Mouse (Mus musculus) heart, postnatal 36 days (tissue): Measurements from ENCODE around the gene Pnkd. TPM values are rescaled to one million over a fixed set of nuclear protein-coding genes. Genes with fewer than 3 reads are reported as not detected.

Experiments used
- DNase-seq, 2 experiments: peaks; one replicate each; pipeline ENCODE4 v3.0.0; 2021 to 2022
- intact Hi-C: fragments of 180-260 bp; cut with DNase I; formaldehyde crosslinking; loops from one replicate; pipeline ENCODE4 v1.15.1; 2025
- total RNA-seq, 2 experiments: library from RNA; stranded (reverse); gene quantifications; 2 replicates each; pipeline ENCODE4 v1.2.3; 2021

Gene Pnkd
- total RNA-seq, 2 experiments from 2014 or later = 145 to 159 TPM

DNA sequence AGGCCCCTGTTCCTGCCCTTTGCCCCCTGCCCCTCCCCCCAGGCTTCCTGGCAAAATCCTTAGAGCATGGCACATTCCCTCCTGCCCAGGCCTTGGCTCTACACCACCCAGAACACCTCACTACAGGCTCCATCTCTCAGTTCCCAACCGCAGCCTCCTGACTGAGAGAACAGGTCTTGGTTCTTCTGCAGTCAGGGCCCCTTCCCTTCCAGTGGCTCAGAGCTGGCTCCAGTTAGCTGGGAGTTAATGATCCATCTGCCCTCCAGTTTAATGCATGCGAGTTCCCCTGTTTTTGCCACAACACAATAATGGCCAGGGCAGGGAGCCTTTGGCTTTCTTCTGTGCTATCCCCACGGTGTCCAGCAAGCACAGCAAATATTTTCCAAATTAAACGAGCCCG lies 58.4 kb downstream of the Pnkd start:
- no peak for DNase-seq

DNA sequence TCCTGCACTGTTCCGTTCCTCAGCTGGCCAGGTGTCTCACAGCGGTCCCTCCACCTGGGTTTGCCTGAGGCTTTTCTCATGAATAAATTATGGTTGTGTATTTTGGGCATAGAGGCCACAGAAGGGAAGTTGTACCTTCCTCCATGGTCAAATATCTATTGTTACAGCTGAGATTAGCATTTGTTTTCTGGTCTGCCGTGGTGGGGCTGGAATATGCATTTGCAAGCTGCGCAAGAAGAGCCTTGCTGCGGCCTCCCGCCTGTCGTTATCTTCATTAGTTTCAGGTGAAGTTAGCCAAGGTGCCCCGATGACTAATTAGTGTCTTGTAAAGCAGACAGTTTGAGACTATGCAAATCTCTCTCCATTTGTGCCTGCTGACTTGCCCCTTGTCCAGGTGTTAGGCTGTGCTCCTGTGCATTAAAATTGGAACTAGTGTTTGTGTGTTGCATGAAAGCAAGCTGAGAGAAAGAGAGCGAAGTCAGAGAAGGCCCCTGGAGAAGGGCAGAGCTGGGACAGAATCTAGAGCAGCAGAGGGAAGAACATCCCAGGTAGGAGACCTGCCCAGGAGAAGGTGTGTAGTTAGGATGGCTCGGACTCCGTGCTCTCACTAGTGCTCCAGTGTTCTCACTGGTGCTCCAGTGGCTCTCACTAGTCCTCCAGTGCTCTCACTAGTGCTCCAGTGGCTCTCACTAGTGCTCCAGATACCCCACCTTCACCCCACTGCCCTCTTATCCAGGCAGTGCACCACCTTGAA lies 59.6 kb downstream of the Pnkd start:
- intact Hi-C loops = no loop called here
- no peak for DNase-seq

More for the DNA sequence above, 58.4 kb downstream of the Pnkd start:
- intact Hi-C loops = loop anchor here (2.0 kb wide), 1 partner anchor 18 kb away; no protein-coding TSS in a partner anchor

DNA sequence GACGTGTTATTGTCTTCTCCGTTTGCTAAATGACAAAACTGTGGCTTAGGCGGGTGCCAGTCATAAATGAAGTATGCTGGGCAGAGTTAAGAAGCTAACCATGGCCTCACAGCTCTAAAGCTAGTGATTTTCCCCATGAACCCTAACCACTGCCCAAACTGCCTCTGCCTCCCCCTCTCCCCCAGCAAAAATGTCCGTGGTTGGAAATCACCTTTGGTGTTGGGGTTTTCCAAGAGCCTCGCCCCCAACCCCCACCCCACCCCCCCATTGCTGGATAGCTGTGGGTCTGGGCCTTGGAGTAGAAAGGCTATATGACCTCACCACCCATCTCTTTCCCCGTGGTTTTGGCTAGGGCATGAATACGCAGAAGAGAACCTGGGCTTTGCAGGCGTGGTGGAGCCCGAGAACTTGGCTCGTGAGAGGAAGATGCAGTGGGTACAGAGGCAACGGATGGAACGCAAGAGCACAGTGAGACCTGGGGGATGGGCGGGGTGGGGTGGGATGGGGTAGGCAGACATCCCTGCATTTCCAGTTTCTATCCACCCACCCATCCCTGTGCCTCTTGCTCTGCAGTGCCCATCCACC lies 66.5 kb downstream of the Pnkd start:
- DNase-seq = no peak
- intact Hi-C loops = no loop called here

DNA sequence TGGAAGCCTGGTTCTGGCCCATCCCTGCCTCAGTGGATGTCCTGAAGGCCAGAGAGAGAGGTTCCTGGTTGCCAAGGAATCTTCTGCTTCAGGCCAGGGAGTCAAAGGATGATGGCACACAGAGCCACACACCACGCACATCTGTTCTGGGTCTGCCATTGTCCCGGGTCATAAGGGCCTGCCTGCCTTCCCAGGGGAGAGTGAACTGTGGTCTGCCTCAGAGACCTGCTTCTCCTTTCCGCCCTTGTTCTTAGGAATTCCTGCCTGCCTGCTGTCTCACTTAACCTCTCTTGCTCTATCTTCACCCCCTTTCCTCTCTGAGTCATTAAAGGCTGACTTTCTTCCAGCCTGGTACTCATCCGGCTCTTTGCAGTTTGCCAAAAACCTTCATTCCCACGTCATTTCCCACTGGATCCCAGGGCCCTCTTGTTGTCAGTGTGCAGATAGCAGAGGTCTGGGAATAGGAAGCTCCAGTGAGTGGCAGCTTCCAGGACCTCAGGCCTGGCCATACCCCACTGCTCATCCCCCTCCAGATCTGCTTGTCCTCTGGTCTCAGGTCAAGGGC lies 67.9 kb downstream of the Pnkd start:
- no peak for DNase-seq
- intact Hi-C loops = no loop called here

DNA sequence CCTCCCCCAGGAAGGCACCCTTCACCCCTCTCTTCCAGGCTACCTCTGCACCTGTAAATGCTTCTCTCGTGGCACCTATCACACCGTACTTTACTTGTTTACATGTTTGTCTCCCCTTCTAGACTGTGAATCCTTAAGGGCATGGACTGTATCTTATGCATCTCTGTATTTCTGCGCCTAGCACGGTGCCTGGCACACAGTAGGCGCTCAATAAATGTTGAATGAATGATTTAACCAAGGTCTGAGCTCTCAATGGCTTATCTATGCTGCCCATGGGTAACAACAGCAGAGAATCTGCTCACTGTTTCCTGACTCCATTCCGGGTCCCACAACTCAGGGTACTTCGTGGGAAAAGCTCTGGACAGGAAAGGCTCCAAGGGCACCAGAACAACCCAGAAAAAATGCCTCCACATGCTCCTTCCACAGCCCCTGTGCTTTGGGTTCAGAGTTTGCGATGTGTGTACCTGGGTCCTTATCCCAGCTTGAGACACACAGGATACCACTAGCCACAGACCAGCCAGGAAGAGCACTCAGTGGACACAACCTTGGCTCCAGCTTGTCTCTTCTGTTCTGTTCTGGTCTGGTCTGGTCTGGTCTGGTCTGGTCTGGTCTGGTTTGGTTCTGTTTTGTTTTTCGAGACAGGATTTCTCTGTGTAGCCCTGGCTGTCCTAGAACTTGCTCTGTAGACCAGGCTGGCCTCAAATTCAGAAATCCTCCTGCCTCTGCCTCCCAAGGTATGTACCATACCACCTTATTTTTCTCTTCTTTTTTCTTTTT lies 68.9 kb downstream of the Pnkd start:
- DNase-seq = no peak
- intact Hi-C loops = no loop called here

DNA sequence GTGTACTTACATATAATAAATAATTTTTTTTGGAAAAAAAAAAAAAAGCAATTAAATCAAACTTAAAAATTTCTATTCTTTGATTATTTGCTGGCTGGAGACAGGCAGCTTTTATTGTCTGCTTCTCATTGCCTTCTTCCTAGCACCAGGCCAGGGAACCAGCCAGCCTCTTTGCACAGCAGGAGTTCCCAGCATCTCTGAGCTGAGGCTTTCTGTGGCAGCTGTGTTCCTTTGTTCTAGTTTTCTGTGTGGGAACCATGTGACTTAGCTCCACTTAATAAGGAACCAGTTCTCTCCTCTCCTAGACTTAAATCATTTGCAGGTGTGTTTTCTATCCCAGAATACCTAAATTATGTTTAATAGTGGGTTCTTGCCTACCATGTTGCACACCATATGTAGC lies 72.8 kb downstream of the Pnkd start:
- intact Hi-C loops = no loop called here
- DNase-seq = no peak

DNA sequence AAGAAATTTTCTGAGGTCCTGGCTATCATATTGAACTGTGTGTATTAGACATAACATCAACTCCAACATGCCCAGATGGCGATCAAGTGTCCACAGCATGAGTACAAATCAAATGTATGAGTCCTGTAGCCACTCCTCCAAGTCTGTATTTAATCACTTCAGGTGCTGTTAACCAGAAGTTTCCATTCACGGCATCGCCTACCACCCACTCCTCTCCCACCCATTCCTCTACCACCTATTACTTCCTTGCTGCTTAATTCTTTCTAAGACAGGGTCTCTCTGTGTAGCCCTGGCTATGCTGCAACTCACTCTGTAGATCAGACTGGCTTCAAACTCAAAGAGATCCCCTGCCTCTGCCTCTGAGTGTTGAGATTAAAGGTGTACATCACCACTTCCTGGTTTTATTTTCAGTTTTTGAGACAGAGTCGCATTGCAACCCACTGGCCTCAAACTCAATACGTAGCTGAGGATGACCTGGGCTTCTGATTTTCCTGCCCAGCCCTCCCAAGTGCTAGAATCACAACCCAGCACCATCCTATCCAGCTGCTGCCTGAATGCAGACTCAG lies 75.3 kb downstream of the Pnkd start:
- intact Hi-C loops = loop anchor here (2.0 kb wide), 1 partner anchor 17 kb away; no protein-coding TSS in a partner anchor
- DNase-seq = no peak

DNA sequence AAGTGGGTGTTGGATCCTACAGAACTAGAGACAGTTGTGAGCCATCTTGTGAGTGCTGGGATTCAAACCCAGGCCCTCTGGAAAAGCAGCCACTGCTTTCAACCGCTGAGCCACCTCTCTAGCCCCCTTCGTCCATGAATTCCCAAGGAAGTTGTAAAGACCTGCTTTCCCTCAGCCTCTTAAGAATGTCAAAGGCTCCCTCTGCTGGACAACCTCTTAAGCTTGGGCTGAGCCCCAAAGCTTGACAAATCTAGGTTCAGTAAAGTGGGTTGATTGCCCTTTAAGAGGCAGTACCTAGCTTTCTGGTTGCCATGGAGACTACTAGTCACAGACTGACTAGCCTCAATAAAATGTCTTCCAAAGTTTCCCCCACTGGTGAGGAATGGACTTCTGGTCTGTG lies 77.1 kb downstream of the Pnkd start, which contains the start of gene Catip:
Gene Catip, plus strand, starts transcription at position 297 of the 400 bp plus-strand sequence.
- intact Hi-C loops = loop anchor here (1.0 to 2.0 kb wide), 6 partner anchors 19 to 155 kb away; partner anchors contain the start of genes Aamp and Pnkd
- peak; percentile 76 for DNase-seq

DNA sequence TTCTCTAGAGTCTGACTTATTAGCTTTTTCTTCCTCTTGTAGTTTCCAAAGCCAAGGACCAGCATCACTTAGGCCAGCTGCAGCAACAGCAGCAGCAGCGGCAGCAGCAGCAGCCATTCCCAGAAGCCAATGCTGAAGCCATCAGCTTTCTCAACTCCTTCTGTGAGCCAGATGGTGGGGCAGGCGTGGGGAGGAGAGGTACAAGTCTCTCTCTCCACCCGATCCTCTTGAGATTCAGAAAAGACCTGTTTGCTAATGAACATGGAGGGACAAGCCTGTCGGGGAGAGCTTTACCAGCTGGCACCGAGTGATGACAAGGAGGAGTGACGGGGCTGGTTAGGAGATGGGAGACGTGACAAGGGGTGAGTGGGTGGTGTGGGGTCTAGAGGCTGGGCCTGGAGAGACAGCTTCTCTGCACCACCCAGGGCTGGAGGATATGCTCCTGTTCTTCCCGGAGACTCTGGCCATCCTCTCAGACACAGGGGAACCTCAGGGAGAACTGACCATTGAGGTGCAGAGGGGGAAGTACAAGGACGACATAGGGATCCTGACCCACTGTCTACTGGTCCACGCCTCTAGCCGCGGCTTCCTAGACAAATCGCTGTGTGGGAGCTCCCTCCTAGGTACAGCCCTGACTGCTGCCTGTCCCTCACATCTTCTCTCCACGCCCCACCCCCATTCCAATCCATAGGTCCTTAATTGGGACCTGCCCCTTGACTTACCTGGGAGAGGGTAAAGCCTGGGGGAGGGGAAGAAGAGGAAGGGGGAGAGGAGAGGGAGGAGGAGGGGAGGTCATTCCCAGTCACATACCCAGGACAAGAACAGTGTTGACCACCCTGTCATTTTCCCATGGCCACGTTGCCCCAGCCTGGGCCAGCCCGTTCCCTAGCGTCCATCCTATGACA lies 77.8 kb downstream of the Pnkd start:
- no peak for DNase-seq
- intact Hi-C loops = loop anchor here (1.0 to 2.0 kb wide), 5 partner anchors 23 to 156 kb away; partner anchors contain the start of genes Aamp and Pnkd

DNA sequence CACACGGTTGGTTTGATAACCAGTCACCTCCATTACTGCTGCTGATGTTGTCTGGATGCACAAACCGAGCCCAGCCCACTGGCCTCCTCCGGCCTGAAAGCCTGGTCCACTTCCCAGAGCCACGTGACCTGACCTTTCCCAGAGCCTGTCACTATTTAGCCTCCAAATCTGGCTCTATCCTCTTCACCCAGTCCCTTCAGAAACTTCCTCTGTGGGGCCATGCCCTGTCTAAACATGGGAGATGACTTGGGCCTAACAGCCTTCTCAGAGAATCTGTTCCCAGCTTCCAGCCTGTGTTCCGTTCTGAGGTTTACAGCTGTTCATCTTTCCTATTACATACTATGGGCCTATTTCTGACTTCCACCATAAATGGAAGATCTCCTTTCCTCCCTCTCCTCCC lies 78.7 kb downstream of the Pnkd start:
- intact Hi-C loops = loop anchor here (2.0 kb wide), 3 partner anchors 79 to 157 kb away; partner anchors contain the start of genes Aamp and Pnkd
- DNase-seq = peak; percentile 37 to 38

DNA sequence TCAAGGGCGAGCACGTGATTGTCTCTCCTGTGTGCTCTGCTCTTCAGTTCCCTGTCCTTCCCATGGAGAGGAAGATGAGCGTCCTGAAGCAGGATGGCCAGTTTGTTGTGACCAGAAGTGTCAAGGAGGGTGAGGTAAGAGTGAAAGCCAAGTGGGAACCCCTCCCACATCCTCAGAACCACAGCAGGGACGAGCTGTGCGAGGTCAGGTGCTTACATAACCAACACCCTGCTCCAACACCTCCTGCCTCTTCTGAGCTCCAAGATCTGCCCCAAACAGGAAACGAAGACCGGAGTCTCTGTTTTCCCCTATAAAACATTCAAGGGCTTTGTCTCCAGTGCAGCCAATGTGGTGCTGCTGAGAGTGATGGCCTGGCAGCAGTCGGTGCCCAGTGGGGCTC lies 79.5 kb downstream of the Pnkd start:
- intact Hi-C loops = no loop called here
- no peak for DNase-seq

DNA sequence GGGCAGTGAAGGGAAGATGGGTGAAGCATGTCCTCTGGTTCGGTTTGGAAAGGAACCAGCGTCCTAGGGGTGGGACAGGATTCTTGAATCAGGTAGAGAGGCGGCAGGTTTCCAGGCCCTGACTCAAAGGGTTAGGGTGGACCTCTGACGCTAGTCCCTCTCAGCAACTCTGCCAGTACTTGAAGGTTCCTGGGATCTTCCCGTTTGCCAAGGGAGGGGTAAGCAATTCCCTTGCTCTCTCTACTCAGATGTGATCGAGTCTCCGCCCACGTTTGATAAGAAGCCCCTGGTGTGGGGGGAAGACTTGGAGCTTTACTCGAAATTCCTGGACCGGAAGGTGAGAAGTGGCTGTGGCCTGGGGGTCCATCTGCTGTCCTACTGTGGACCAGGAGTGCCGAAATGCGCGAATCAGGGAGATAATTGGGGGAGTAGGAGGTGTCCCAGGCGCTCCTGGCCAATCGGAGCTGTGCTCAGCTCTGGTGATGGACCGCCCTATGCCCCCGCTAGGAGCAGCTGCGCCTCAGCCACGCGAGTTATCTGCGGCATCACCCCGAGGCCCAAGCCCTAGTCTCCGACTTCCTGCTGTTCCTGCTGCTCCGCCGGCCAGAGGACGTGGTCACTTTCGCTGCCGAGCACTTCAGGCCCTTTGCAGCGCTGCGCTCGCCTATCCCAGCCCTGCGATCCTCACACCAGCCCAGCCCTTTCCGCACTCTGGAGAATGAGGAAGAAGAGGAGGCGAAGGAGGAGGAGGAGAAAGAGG lies 83.3 kb downstream of the Pnkd start:
- intact Hi-C loops = loop anchor here (1.0 kb wide), 1 partner anchor 18 kb away; no protein-coding TSS in a partner anchor
- DNase-seq = peak; percentile 68 to 76

DNA sequence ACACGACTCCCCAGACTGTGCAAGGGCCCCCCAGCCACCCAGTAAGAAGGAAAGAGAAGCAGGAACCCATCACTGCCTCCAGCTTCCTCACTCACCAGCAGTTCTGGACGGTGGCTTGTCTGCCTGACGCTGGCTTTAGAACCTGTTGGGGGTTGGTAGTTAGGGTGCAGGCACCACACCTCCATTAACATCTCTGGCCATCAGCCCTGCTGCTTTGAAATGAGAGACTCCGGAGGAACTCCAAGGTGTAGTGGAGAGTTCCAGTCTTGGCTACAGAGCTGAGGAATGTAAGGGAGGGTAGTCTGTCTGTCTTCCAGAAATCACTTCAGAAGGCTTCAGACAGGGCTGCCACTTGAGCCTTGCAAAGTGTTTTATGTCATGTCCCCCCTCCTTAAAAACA lies 85.3 kb downstream of the Pnkd start:
- intact Hi-C loops = no loop called here
- no peak for DNase-seq

DNA sequence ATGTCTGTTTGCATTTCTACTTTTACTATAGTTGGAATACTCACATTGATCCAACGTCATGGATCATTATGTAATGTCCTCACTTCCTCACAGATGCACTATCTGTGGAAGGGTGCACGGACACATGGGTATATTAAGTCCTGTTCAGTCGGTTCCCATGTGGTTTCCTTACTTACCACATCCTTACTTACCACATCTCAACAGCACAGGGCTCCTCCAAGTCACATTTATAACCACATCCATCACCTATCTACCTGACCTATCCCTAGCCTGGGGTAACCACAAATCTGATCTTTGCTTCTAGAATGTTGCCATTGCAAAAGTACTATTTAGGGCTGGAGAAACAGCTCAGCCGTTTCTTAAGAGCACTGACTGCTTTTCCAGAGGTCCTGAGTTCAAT lies 88.6 kb downstream of the Pnkd start:
- DNase-seq = no peak
- intact Hi-C loops = no loop called here

DNA sequence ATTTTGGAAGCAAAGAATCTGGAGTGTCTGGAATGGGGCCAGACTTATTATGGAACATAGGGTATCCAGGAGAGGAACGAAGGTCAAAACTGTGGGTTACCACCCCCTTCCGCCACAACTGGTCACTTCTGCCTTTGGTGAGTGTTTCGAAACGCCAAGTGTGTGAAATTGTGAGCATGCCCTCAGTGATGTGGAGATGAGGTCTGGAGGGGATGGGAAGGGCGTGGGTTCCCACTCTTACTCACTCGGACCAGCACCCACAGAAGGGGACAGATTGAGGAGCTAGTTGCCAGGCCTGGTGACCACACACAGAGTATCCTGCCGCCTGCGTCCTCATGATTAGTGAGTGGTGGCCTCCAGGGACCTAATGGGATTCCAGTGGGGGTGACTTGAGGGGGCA lies 90.2 kb downstream of the Pnkd start, which contains the start of gene Slc11a1:
Gene Slc11a1, plus strand, starts transcription at position 216 of the 400 bp plus-strand sequence.
- intact Hi-C loops = no loop called here
- DNase-seq = peak in 1 of 2 experiments; percentile 38

DNA sequence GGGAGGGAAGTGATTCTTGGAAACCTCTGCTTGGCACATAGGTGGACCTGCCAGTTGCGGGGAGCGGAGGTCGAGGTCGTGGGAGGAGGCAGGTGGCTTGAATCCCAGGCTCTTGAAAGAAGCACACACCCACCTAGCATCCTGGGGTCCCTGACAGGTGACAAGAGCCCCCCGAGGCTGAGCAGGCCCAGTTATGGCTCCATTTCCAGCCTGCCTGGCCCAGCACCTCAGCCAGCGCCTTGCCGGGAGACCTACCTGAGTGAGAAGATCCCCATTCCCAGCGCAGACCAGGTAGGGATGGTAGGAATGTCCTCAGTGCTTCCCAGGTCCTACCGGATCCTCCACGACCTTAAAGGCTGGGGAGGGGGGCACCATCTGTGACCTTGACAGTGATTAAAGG lies 90.8 kb downstream of the Pnkd start:
- intact Hi-C loops = no loop called here
- no peak for DNase-seq

DNA sequence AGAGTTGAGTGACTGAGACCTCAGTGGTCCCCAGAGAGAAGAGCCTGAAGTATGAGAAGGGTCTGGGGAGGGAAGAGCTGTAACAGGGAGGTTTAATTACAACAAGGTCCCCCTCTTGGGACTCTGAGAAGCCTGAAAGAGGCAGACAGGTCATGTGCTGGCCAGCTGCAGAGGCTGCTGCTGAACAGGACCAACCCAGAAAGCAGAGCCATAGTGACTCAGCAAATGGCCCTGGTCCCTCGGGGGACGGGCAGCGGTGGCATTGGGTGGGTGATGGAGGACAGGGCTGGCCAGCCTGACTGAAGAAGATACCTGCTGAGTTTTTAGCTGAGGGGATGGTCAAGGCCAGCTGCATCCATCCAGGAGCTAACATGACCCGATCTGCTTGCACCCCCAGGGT lies 91.7 kb downstream of the Pnkd start:
- intact Hi-C loops = no loop called here
- DNase-seq = peak; percentile 47 to 62

DNA sequence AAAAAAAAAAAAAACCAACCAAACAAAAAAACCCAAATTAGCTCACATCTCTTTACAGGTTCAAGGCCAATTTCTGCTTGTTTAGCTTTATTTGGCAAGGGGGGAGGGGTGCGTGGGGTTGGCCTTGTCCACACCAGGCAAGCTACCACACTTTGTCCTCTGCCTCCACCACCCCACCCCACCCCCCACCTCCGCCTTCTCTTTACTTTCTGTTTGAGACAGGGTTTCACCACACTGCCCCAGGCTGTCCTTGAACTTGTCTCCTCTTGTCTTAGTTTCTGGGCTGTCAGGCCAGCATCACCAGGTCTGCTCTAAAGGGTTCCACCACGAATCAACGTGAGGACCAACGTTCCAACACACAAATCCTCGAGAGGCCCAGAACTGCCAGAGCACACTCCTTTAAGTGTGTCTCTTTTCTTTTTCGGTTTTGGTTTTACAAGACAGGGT lies 94.4 kb downstream of the Pnkd start:
- intact Hi-C loops = no loop called here

More for the DNA sequence above, 94.4 kb downstream of the Pnkd start:
- DNase-seq = no peak
